Mouse (Mus musculus) left cerebral cortex, adult 2 months (tissue): ENCODE data around the gene Smad6. TPM values are rescaled to one million over a fixed set of nuclear protein-coding genes. Genes with fewer than 3 reads are reported as not detected.

Source experiments
- DNase-seq, 2 experiments: peaks; one replicate each; pipeline ENCODE4 v3.0.0; 2021 to 2022; ENCODE audit warnings: low spot score in 2 of 2, mixed read lengths in 1 of 2; ENCODE audit errors: extremely low spot score in 1 of 2
- H3K27ac ChIP-seq: fragments of 200-600 bp; 2 replicates; pipeline ENCODE4 v1.8.1; 2022
- H3K4me3 ChIP-seq: fragments of 200-600 bp; 2 replicates; pipeline ENCODE4 v1.8.1; 2022
- CTCF ChIP-seq: fragments of 200-600 bp; IDR thresholded peaks from 2 replicates; pipeline ENCODE4 v1.8.1; 2022; ENCODE audit warnings: antibody characterized with exemption, mild to moderate bottlenecking, moderate library complexity
- intact Hi-C: fragments of 180-260 bp; cut with DNase I; formaldehyde crosslinking; loops from one replicate; pipeline ENCODE4 v1.15.1; 2025
- total RNA-seq, 2 experiments: library from RNA; stranded (reverse); gene quantifications; 2 replicates each; pipeline ENCODE4 v1.2.3; 2021

Gene Smad6
- total RNA-seq, 2 experiments from 2014 or later = 2.6 to 2.8 TPM

DNA sequence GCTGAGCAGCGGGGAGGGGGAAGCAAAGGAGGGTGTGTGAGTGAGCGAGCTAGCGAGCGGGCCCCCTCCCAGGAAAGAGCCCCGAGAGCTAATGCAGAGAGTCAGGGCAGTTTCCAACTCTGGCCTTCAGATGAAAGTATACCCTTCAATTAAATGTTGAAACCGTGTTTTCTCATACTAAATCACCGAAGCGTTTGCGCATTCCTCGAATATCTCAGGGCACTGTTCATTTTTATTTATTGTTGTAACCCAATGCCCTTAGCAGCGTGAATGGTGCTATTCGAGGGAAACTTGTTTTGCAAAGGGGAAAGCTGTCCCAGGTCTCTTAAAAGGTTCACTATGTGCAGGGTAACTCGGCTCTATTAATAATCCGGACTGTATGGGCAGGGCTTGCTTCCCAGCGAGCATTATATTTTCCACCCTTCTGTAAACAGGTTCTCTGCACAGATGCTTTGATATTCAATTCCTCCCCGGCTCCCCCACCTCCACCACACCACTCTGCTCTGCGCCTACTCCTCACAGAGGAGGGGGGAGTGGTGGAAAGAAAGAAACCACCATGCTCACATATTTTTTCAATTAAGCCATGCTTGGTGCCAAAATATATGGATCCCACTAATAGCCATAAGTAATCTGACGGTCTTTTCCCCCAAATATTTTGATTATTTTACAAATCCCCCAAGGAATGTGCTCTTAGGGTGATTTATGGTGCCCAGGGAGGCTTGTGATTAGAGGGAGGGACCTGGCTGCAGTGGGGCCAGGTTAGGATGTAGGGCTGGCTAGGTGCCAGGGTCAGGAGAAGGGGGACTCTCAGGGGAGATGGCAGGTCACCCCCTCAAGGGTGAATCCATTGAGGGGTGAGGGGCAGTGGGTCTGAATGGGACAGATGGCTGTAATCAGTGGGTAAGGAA, 41.4 kb downstream of the Smad6 start:
- TF ChIP-seq CTCF = no peak

DNA sequence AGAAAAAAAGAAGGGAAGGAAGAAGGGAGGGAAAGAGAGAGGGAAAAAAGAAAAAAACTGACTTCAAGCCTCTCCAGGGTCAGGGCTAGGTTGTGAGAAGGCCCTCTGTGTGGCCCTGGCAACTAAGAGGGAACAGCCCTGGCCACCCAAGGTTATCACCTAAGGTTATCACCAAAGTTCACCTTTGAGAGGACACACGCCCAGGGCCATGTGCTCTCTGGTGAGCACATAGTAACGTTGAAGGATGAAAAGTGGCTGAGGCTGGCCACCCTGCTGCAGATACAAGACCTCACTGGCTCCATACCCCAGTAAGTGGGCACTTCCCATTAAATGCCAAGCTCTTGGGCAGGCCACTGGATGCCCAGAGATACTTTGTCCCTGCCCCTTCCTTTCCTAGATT, 42.6 kb downstream of the Smad6 start:
- intact Hi-C loops = no loop called here

More for the DNA sequence above, 41.4 kb downstream of the Smad6 start:
- no peak overlapping the region for H3K4me3 ChIP-seq
- DNase-seq = no peak
- intact Hi-C loops = no loop called here
- no peak overlapping the region for H3K27ac ChIP-seq

DNA sequence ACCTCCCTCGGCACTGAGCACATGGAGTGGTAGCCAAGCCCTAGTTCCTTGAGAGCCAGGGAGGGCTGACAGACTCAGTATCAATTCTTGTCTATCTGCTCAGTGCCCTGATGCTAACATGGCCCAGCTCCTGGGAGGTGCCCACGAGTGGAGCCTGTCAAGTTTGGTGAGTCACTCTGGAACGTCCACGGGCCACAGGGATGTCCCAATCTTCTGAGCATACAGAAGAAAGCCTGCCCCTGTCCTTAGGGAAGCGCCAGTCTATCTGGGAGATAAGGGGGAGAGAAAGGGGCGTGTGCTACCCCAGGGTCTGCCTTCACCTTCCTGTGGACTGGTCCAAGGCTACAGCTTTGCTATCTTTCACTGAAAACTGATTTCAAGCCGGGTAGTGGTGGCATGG, 43.2 kb downstream of the Smad6 start:
- Histone ChIP-seq H3K27ac (no peak overlapping the region), H3K4me3 (no peak overlapping the region)
- TF ChIP-seq CTCF = no peak
- DNase-seq = no peak
- intact Hi-C loops = no loop called here

More for the DNA sequence above, 42.6 kb downstream of the Smad6 start:
- DNase-seq = no peak
- H3K27ac ChIP-seq = no peak overlapping the region
- TF ChIP-seq CTCF = no peak
- H3K4me3 ChIP-seq = no peak overlapping the region

DNA sequence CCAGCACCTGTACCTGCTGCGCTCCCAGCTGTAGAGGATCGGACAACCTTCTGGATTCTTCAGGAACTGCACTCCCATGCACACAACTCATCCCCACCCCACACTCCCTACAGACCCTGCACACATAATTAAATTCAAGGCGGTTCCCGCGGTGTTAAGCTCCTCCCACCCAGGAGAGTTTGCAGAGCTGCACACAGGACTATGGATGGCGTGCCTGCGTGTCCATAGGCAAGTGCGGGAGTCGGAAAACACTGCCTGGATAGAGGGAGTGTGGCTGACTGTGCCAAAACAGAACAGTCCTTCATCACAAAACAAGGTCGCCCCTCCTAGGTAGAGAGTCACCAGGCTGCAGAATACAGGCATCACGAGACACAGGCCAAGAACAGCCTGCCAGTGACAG, 45.9 kb downstream of the Smad6 start:
- intact Hi-C loops = no loop called here
- no peak overlapping the region for H3K4me3 ChIP-seq
- DNase-seq = no peak
- H3K27ac ChIP-seq = no peak overlapping the region
- TF ChIP-seq CTCF = no peak; the same call in 1 of the 2 replicates

DNA sequence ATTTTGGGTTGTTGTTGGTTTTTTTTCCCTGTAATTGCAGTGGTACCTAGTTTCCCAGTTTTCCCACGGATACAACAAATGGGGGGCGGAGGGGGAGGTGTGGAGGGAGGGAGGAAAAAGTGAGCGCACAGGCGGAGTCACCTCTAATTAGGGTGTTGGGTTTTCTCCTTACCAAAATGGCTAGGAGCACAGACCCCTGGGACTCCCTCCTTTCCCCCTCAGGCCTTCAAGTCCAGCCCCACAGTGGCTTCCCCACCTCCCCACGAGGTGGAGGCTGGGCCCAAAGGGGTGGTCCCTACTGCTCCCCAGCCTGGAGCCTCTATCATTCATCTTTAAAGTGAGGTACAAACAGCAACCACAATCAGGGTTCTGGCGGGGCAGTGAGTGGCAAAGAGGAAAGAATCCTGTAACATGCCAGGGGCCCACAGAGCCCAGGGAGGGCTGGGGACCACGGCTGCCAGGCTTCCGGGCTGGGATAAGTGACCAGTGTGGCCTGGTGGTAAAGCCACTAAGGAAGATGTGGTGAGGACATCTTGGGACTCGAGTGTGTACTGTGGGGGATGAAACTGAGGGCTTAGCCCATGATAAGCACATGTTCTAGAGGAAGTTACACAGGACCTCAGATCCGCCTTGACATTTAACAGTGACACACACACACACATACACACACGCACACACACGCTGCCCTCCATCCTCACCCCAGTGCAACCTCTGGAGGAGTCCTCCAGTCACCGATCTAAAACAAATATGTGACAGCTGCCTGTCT, 47.4 kb downstream of the Smad6 start:
- intact Hi-C loops = no loop called here
- no peak overlapping the region for H3K4me3 ChIP-seq
- TF ChIP-seq CTCF = no peak
- DNase-seq = no peak
- H3K27ac ChIP-seq = no peak overlapping the region

DNA sequence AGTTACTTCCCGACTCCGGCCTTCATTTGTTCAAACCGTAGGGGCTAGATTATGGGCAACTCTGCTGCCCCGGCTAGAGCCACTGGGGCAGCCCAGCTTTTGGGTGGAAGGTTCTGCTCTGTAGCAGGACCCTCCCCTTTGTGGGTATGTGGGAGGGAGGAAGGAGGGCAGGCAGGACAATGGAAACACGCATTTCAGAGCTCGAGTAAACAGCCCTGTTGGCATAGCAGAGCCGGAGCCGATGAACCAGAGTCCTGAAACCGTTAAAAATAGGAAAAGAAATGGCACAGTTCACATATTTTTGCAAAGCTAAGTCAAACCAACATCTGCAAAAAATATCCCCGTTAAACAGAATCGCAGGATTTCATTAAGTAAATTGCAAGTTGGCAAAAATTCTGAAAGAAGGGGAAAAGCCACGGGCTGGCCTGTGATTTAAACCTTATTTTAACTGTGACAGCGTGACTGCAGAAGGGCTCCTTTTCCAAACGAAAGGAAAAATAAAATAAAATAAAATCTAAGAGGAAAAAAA, 48.1 kb downstream of the Smad6 start:
- intact Hi-C loops = no loop called here
- TF ChIP-seq CTCF = no peak
- DNase-seq = no peak
- no peak overlapping the region for H3K27ac ChIP-seq
- no peak overlapping the region for H3K4me3 ChIP-seq

DNA sequence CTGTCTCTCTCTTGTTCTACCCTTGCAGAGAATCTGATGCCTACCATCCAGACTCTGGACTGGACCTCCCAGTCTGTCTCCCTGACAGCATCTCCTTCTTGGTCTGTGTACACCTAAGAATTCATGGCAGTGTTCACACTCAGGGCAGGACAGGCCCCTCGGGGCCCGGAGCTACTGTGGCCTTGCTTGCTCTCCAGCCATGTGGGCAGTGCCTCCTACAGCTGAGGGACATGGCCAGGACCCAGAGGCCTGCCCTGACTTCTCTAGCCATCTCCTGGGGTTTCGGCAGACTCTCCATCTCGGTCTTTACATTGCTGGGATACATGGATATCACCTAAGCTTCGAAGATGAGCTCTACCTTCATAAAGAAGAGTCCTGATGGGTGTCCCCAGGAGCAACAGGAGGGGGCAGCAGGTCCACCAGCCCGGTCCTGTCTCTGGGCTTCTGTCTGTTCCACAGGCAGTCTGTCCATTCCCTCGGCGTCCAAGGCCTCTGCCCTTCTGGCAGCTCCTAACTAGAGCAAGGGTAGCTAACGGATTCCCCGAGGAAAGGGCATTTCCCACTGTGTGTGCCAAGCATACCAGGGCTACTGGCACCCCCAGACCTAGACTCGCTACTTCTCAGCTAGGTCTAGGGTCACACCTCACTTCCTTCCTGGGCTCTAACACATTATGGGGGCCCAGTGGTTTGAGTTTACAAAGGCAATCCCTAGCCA, 49.1 kb downstream of the Smad6 start:
- no peak for TF ChIP-seq CTCF
- intact Hi-C loops = no loop called here
- no peak overlapping the region for H3K27ac ChIP-seq
- DNase-seq = no peak
- no peak overlapping the region for H3K4me3 ChIP-seq

DNA sequence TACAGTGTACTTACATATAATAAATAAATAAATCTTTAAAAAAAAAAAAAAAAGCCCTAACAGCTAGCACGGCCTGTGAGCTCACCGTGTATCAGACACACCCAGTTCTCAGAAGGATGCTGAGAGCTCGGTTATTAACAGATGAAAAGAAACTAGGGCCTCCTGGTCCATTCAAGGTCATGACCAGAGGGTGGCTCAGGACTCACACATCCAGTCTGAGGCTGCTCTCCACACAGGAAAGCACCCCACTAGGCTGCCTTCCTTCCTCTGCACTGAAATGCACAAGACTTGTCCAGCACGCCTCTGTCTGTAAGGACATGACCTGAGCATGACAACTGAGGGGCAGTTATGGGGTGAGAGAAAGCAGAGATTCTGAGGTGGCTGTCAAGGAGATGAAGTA, 50.3 kb downstream of the Smad6 start:
- Histone ChIP-seq H3K4me3 (no peak overlapping the region), H3K27ac (no peak overlapping the region)
- intact Hi-C loops = no loop called here
- no peak; the same call in 1 of the 2 replicates for TF ChIP-seq CTCF
- no peak for DNase-seq

DNA sequence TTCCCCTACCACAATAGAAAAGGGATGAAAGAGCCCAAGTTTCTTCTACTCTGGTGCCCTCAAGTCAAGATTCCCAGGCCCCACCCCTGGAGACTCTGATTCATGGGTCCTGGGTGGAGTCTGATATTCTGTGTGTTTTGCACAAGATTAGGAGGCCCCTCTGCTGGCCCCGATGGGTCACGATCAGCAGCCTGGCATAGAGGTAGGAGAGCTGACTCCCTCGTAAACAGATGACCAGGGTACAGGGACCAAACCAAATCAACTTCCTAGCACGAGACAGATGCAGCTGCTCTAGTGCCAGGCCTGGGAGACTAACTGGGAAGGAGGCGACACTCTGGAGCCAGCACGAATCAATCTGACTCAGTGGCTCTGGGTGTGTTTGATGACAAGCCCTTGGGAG, 51.0 kb downstream of the Smad6 start:
- intact Hi-C loops = no loop called here
- H3K4me3 ChIP-seq = no peak overlapping the region
- no peak for TF ChIP-seq CTCF
- H3K27ac ChIP-seq = peak overlapping the region; percentile 30; the same call in 1 of the 2 replicates
- DNase-seq = no peak

DNA sequence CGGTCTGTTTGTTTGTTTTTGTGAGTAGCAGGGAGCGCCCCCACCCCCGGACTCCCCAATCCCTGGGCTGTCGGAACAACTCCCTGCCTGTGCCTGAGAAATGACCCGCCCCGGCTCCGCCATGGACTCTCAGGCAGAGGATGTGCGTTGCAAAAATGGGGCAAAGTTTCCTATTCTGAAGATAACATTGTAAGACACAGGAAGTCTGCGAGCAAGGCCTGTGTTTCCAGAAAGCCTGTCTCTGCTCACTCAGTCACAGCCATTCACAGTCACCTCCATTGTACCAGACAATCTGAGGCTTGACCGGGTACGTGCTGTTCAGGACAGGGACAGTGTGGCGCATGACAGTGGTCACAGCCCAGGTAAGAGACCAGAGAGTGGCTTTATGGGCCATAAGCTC, 51.5 kb downstream of the Smad6 start:
- Histone ChIP-seq H3K27ac (peak overlapping the region; percentile 30; the same call in 1 of the 2 replicates), H3K4me3 (no peak overlapping the region)
- TF ChIP-seq CTCF = no peak
- intact Hi-C loops = no loop called here
- DNase-seq = no peak

DNA sequence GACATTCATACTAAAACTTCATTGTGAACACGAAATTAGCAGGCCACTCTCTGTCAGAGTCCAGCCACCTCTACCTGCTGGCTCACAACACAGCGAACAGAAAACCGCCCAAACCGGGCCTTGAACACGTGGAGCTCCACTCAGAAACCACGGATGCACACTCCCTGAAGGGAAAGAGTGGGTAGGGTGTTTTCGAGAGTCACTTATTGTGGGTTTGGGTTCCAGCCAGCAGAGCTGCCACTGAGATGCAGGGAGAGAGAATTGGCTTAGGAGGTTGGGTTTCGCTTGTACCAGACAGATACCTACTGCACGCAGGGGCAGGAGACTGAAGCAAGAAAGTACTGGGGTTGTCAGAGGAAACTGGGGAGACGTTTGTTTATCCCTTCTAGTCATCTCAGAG, 52.4 kb downstream of the Smad6 start:
- intact Hi-C loops = no loop called here
- TF ChIP-seq CTCF = no peak
- H3K4me3 ChIP-seq = no peak overlapping the region
- DNase-seq = no peak
- no peak overlapping the region for H3K27ac ChIP-seq
